Mouse (Mus musculus) lung, postnatal 0 days (tissue): ENCODE results near the gene Map4.

ENCODE experiments used
- CTCF ChIP-seq: IDR thresholded peaks from 2 replicates; pipeline ENCODE4 v1.5.1; 2016; ENCODE audit warnings: antibody characterized with exemption, mild to moderate bottlenecking
- EP300 ChIP-seq: IDR thresholded peaks from 2 replicates; pipeline ENCODE4 v1.6.1; 2016; ENCODE audit warnings: antibody characterized with exemption, mild to moderate bottlenecking, control low read depth

GRCm38 (mm10) chr9:110047857-110048256, 116.6 kb downstream of the Map4 start:
- TF ChIP-seq CTCF (no peak), EP300 (no peak)
